Mouse (Mus musculus): ENCODE results near the gene Ipo7.
"Not testable (repeated sequence)": the region's sequence is repeated elsewhere in the genome, so short reads cannot be mapped to it uniquely, and the experiment has no call there.

The Ipo7 gene

GRCm38 (mm10) chr7:110018117-110018630 lies at the start of gene Ipo7:
TSS of gene Ipo7 (plus strand) at chr7:110018274.
- peak; percentile 84 to 86 for DNase-seq (ENCODE audit: low spot score in 2 of 2)

DNA sequence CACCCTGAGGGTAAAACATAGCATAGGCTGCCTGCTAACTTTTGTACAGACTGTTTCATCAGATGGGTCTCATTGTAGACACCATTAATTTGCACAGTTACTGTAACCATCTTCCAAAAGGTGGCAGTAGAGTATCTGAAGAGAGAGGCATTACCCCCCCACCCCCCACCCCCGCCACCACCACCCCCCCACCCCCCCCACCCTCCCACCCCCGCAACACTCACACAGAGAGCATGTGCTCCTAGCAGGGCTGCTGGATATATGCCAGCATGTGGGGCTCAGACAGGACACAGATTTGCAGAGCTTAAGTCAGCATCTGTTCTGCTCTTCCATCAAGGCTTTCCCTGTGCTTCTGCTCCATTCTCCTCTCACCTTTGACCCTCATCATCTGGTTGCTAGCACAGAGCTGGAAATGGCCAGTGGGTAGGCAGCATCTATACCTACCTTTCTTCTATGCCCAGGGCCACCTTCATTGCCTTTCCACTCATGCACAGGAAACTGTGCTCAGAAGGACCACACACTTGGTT lies 49.1 kb upstream of the Ipo7 start:
- no peak for DNase-seq (ENCODE audit: low spot score in 2 of 2)

DNA sequence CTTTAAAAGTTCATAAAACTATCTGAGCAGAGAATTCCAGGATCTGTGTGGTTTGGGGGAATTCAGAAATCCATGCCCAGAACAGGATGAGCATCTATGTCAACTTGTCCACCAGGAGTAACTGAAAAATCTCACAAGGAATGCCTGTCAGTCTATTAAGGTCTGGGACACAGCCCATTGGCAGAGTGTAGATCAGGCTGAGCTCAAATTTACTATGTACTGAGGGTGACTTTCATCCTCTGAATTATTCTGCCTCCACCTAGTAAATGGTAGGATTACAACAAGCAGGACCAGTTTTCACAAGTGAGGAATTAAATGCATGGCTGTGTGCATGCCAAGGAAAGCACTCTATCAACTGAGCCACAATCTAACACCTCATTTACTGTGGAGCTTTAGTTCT lies 48.5 kb upstream of the Ipo7 start:
- DNase-seq (ENCODE audit: low spot score in 2 of 2), result no peak

DNA sequence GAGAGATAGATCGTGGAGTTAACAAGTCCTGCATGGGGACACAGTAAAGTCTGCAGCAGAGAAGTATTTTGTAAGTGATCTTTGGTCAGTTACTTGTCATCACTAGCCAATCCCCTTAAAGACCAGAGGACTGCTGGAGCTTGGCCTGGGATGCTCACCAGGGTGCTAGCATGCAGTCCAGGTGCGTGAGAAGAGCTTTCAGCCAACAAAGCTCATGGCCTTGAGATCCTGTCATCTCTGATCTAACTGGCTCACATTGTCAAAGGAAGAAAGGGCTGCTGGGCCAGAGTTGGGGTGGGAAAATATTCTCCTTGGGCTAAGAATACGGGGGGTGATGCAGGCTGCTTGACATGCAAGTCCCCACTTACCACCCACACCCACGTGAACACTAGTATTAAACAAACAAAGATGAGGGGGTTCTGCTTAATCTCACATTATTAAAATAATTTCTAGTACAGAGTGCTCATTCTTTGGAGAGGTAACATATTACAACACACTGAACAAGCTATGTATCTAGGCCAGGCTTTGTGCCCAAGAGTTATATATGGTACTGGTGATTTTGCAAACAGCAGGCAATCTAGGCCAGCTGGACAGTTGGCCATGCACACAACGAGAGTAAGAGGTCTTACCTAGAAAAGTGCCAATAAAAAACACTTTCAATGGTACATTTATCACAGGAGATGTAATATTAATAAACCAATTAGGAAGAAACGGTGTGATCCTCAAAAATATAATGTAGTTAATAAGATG lies 41.9 kb upstream of the Ipo7 start:
- DNase-seq (ENCODE audit: low spot score in 2 of 2), result no peak

DNA sequence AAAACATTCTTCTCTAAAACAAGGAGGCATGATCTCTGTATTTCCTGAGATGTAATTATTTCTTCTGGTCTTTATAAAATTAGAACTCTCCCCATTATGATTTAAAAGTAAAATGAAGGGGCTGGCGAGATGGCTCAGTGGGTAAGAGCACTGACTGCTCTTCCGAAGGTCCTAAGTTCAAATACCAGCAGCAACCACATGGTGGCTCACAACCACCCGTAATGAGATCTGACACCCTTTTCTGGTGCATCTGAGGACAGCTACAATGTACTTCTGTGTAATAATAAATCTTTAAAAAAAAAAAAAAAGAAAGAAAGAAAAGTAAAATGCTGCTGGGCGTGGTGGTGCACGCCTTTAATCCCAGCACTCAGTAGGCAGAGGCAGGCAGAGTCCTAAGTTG lies 40.9 kb upstream of the Ipo7 start:
- DNase-seq (ENCODE audit: low spot score in 2 of 2), result not testable (repeated sequence)

DNA sequence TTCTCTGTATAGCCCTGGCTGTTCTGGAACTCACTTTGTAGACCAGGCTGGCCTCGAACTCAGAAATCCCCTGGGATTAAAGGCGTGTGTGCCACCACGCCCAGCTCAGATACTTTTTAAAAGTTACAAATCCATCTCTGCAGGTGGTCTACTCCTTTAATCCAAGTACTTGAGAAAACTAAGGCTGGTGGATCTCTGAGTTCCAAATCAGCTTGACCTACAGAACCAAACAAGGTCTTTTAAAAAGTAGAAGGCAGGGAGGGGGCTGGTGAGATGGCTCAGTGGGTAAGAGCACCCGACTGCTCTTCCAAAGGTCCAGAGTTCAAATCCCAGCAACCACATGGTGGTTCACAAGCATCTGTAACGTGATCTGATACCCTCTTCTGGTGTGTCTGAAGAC lies 33.5 kb upstream of the Ipo7 start:
- DNase-seq (ENCODE audit: low spot score in 2 of 2), result not testable (repeated sequence)

- no peak for DNase-seq (ENCODE audit: low spot score in 2 of 2)
Observed at GRCm38 (mm10) chr7:109985661-109986132, 32.4 kb upstream of the Ipo7 start.

DNA sequence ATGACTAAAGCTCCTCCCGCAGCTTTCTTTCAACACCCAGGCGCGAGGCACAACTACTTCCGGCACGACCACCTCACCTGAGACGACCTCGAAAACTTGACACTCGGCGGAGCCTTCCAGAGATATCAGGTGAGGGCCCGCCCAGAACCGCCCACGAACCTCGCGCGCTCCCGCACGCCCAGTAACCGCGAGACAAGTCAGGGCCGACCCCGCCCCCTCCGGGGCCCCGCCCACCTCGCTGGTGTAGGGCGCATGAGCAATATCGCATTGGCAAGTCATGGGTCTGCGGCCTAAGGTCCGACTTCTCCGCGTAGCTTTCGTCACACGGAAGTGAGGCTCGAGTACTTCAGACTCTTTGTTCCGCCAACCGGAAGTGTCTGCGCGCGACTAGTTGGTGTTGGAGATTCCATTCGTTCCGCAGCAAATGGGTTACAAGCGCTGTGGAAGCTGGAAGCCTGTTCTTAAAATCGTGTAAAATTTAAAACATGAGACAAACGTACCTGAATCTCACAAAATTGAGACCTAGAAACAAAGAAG lies 31.9 kb upstream of the Ipo7 start:
- peak; percentile 98 for DNase-seq (ENCODE audit: low spot score in 2 of 2)

DNA sequence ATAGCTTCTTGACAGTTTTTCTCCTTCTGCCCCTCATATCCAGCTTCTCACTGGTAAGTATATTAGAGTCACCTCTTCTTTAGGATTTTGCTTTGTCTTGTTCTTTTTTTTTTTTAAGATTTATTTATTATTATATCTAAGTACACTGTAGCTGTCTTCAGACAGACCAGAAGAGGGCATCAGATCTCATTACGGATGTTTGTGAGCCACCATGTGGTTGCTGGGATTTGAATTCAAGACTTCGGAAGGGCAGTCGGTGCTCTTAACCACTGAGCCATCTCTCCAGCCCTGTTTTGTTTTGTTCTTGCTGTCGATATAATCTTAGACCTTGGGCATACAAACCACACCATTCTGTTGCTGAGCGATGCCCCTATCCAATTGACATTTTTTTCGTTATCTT lies 31.3 kb upstream of the Ipo7 start, which contains the start of gene Tmem41b:
Gene Tmem41b (minus strand): TSS at position 155 of the 400 bp plus-strand sequence.
- DNase-seq (ENCODE audit: low spot score in 2 of 2), result not testable (repeated sequence)

DNA sequence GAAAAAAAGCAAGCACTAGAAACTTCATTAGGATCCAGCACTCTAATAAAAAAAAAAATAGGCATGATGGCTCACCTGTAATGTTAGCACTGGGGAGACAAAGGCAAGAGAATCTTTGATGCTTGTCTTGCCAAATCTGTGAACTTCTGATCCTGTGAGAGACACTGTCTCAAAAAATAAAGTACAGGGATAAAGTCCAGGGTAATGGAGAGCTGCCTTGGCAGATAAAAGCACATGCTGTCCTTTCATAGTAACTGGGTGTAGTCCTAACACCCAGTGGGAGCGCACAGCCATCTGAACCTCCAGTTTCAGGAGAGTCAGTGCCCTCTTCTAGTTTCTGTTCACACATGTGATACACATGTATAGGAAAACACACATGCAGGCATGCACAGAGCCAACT lies 26.8 kb upstream of the Ipo7 start:
- no peak for DNase-seq (ENCODE audit: low spot score in 2 of 2)

DNA sequence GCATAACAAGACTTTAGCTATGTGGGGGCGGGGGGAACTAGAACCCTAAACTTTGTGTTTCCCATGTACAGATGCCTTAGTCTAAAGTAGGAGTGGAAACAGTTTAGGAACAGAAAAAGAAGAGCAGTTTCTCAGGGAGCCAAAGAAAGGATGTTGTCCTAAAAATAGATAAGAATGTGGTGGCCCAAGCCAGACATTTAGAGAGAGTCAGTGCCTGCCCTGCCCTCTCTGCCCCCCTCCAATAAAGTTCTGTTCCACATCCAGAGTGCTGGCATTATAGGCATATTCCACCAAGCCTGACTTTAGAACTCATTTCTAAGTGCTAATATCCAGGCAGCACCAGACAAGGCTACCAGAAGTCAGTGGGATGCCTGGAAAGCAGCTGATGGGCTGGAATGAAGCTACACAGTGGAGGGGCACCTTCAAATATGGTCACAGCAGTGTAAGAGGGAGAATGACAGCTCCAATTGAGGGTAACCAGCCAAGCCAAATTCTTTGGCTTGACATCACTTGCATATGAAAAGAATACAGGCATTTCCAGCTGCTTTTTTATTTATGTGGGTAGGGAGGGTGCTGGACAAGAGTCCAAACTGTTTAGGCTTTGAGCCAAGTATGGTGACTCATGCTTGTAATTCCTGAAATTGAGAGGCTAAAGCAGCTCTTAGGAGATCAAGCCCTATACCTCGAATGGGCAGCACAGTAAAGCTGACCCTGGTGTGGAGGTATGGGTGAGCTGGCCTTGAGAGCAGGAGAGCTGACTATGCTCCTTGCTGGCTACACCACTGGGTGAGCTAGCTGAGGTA lies 24.7 kb upstream of the Ipo7 start:
- no peak for DNase-seq (ENCODE audit: low spot score in 2 of 2)

DNA sequence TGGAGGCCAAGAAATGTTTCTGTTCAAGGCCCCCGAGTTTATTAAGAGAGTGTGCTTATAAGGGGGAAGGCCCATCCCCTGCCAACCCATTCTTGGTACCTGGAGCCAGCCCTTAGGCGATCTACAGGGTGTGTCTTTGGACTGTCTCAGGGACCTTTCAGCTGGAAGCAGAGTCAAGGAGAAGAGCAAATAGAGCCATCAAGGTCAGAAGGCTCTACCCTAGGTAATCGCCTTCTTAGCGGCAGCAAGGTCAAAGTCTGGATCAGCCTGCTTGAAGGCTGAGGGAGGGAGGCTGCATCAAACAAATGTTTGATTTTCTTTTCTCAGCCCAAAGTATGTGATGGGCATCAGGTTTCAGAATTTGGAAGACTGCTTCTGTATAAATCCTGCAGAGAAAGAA lies 19.7 kb upstream of the Ipo7 start:
- DNase-seq (ENCODE audit: low spot score in 2 of 2), result no peak

GRCm38 (mm10) chr7:110002092-110002491 lies 16.0 kb upstream of the Ipo7 start:
- no peak for DNase-seq (ENCODE audit: low spot score in 2 of 2)

- peak in 1 of 2 experiments; percentile 18 for DNase-seq (ENCODE audit: low spot score in 2 of 2)
Observed at GRCm38 (mm10) chr7:110002968-110003367, 15.1 kb upstream of the Ipo7 start.

DNA sequence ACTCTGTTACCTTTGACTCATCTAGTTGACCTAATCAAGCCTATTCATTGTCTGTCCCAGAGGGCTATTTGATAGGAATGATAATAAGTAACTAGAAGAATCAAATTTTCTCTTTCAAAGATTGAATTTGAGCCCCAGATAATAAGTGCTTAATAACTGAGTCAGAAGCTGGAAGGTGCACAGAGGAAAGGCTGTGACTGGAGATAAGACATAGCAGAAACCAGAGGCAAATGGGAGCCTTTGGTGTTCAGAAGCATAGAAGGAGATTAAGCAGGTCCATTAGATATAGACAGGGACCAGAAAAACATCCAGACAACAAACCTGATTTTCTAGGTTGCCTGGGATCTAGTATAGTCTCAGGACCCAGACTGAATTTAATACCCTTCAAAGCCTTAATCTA lies 12.1 kb upstream of the Ipo7 start:
- no peak for DNase-seq (ENCODE audit: low spot score in 2 of 2)

- DNase-seq (ENCODE audit: low spot score in 2 of 2), result no peak
Observed at GRCm38 (mm10) chr7:110006471-110007195, 11.4 kb upstream of the Ipo7 start.

- DNase-seq (ENCODE audit: low spot score in 2 of 2), result no peak
Observed at GRCm38 (mm10) chr7:110008513-110008912, 9.6 kb upstream of the Ipo7 start.

GRCm38 (mm10) chr7:110009084-110009483 lies 9.0 kb upstream of the Ipo7 start:
- DNase-seq (ENCODE audit: low spot score in 2 of 2), result no peak

DNA sequence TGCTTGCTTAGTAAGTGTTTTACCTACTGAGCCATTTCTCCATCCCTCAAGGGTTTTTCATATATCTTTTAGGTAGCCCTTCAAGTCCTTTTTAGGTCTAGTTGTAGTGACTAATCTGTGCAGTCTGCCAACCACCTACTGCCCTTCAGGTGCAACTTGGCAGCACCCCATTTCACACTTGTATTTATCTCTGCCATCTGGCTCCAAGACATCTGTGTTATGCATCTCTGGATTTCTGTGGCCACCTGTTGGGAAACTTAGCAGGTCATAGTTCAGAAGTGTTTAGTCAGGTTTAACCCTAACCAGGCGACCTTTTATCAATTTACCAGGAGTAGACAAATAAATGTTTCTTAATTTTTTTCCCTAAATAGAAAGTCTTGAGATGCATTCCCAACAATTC lies 6.7 kb upstream of the Ipo7 start:
- no peak for DNase-seq (ENCODE audit: low spot score in 2 of 2)

DNA sequence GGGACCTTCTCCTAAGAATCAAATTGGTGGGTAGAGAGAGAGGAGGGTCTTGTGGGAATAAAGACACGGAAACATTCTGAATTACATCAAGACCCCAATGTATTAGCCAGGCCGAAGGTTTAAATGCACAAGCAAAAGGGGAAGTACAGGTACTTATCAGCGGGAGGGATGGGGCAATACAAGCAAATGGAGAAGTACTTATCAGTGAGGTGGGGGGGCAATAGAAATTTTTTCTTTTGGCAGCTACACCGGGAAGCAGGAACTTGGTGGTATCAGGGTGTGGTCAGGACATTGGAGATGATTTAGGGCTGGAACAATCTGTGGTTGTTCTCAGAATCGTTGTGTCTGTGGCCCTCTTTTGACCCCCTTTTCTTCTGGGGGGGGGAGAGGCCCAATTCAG lies 3.8 kb upstream of the Ipo7 start:
- no peak for DNase-seq (ENCODE audit: low spot score in 2 of 2)

Data from frontal cortex, postnatal 25 days (tissue).